Mouse (Mus musculus) lung, embryonic 15.5 days (tissue): Measurements from ENCODE around the gene Fkbp5. TPM values are rescaled to one million over a fixed set of nuclear protein-coding genes. Genes with fewer than 3 reads are reported as not detected.

Source experiments
- ATAC-seq: fragments of 200-750 bp; cut with Nextera tagmentation; 2 replicates; pipeline ENCODE4 v1.8.0; 2017; ENCODE audit warnings: moderate number of reproducible peaks, borderline replicate concordance; ENCODE audit not compliant: low FRiP score, low TSS enrichment; ENCODE audit errors: extremely low read depth
- H3K27ac ChIP-seq: fragments of 300-500 bp; sonication (generic); 2 replicates; pipeline ENCODE4 v1.5.1; 2015; ENCODE audit warnings: moderate library complexity, mild to moderate bottlenecking, inconsistent platforms
- H3K27me3 ChIP-seq: fragments of 300-500 bp; sonication (generic); 2 replicates; pipeline ENCODE4 v1.6.1; 2015; ENCODE audit warnings: inconsistent platforms
- H3K36me3 ChIP-seq: fragments of 300-500 bp; sonication (generic); 2 replicates; pipeline ENCODE4 v1.6.1; 2015; ENCODE audit warnings: inconsistent platforms
- H3K4me1 ChIP-seq: fragments of 300-500 bp; sonication (generic); 2 replicates; pipeline ENCODE4 v1.6.1; 2015; ENCODE audit warnings: inconsistent platforms
- H3K4me2 ChIP-seq: fragments of 300-500 bp; sonication (generic); 2 replicates; pipeline ENCODE4 v1.6.1; 2015; ENCODE audit warnings: inconsistent platforms, mild to moderate bottlenecking, moderate library complexity
- H3K4me3 ChIP-seq: fragments of 300-500 bp; sonication (generic); 2 replicates; pipeline ENCODE4 v1.5.1; 2015; ENCODE audit warnings: mild to moderate bottlenecking, inconsistent platforms
- H3K9ac ChIP-seq: fragments of 300-500 bp; sonication (generic); 2 replicates; pipeline ENCODE4 v1.6.1; 2015; ENCODE audit warnings: inconsistent platforms
- H3K9me3 ChIP-seq: fragments of 300-500 bp; sonication (generic); 2 replicates; pipeline ENCODE4 v1.6.1; 2016; ENCODE audit warnings: inconsistent platforms
- WGBS: fragments of 180-500 bp; shearing (Covaris S2); methylation state at CpG from one replicate; pipeline ENCODE4 v1.1.7; 2015; 5-methylcytosine and 5-hydroxymethylcytosine counted together
- polyA plus RNA-seq: library from polyadenylated mRNA; unstranded; fragments of >200 nt; fragmentation: Nextera tagmentation; extraction: Ambion mirVana; gene quantifications from 2 replicates; pipeline ENCODE4 v1.2.1, GENCODE M21; 2015

Fkbp5 gene
- polyA plus RNA-seq, 1 experiment from 2014 or later = 35.1 TPM

GRCm38 (mm10) chr17:28495832-28496231 is 21.5 kb downstream of the Fkbp5 start:
- Histone ChIP-seq H3K4me3 (no peak overlapping the region), H3K4me1 (no peaks in the 10 kb centered on the region; the same call in 1 of the 2 replicates), H3K36me3 (no peaks in the 10 kb centered on the region), H3K27me3 (no peaks in the 10 kb centered on the region), H3K4me2 (no peak overlapping the region), H3K9ac (no peak overlapping the region), H3K27ac (no peak overlapping the region), H3K9me3 (no peaks in the 10 kb centered on the region)
- 83% methylated on average over 8 of the region's 8 CpGs for WGBS
- no peak for ATAC-seq

- Histone ChIP-seq H3K4me1 (peaks cover 3% of the 10 kb centered on the region), H3K4me3 (no peak overlapping the region), H3K27me3 (no peaks in the 10 kb centered on the region), H3K4me2 (no peak overlapping the region), H3K9me3 (no peaks in the 10 kb centered on the region), H3K9ac (no peak overlapping the region), H3K27ac (no peak overlapping the region), H3K36me3 (no peaks in the 10 kb centered on the region)
- 0 out of 2 replicates have a peak, but pooled peaks have one; percentile 39 for ATAC-seq
- WGBS = 59% methylated on average over 14 of the region's 14 CpGs
Measured at GRCm38 (mm10) chr17:28491035-28491770, 26.1 kb downstream of the Fkbp5 start.

GRCm38 (mm10) chr17:28488258-28489013 is 28.9 kb downstream of the Fkbp5 start:
- no peaks in the 10 kb centered on the region for H3K9me3 ChIP-seq
- H3K4me2 ChIP-seq = no peak overlapping the region
- H3K27ac ChIP-seq = no peak overlapping the region
- no peaks in the 10 kb centered on the region for H3K36me3 ChIP-seq
- H3K4me1 ChIP-seq = peaks cover 16% of the 10 kb centered on the region
- H3K27me3 ChIP-seq = no peaks in the 10 kb centered on the region
- 61% methylated on average over 7 of the region's 7 CpGs for WGBS
- ATAC-seq = no peak
- H3K4me3 ChIP-seq = no peak overlapping the region
- H3K9ac ChIP-seq = no peak overlapping the region

GRCm38 (mm10) chr17:28487584-28488257 is 29.6 kb downstream of the Fkbp5 start:
- H3K9me3 ChIP-seq = no peaks in the 10 kb centered on the region
- H3K27me3 ChIP-seq = no peaks in the 10 kb centered on the region
- H3K9ac ChIP-seq = no peak overlapping the region
- WGBS = 87% methylated on average over 18 of the region's 18 CpGs
- no peaks in the 10 kb centered on the region for H3K36me3 ChIP-seq
- ATAC-seq = no peak
- H3K4me2 ChIP-seq = no peak overlapping the region
- no peak overlapping the region for H3K27ac ChIP-seq
- H3K4me3 ChIP-seq = no peak overlapping the region
- peaks cover 16% of the 10 kb centered on the region for H3K4me1 ChIP-seq

GRCm38 (mm10) chr17:28486720-28487119 is 30.6 kb downstream of the Fkbp5 start:
- Histone ChIP-seq H3K4me2 (no peak overlapping the region), H3K27me3 (no peaks in the 10 kb centered on the region), H3K4me3 (0 out of 2 replicates have a peak overlapping the region, but pooled peaks have one; percentile 85), H3K36me3 (no peaks in the 10 kb centered on the region), H3K9ac (no peak overlapping the region), H3K4me1 (peaks cover 16% of the 10 kb centered on the region), H3K27ac (no peak overlapping the region), H3K9me3 (no peaks in the 10 kb centered on the region)
- 77% methylated on average over 6 of the region's 6 CpGs for WGBS
- ATAC-seq = no peak

GRCm38 (mm10) chr17:28485977-28486400 is 31.3 kb downstream of the Fkbp5 start:
- H3K4me3 ChIP-seq = peak overlapping the region; percentile 85
- H3K4me1 ChIP-seq = peaks cover 16% of the 10 kb centered on the region
- peak overlapping the region; percentile 81 for H3K9ac ChIP-seq
- H3K27ac ChIP-seq = peak overlapping the region; percentile 78
- WGBS = under 1% methylated on average over 58 of the region's 58 CpGs
- no peaks in the 10 kb centered on the region for H3K9me3 ChIP-seq
- no peaks in the 10 kb centered on the region for H3K27me3 ChIP-seq
- H3K4me2 ChIP-seq = peak overlapping the region; percentile 81
- peak; percentile 99 for ATAC-seq
- H3K36me3 ChIP-seq = no peaks in the 10 kb centered on the region

- peaks cover 16% of the 10 kb centered on the region for H3K4me1 ChIP-seq
- peak overlapping the region; percentile 81 for H3K9ac ChIP-seq
- no peaks in the 10 kb centered on the region for H3K36me3 ChIP-seq
- peak; percentile 21 for ATAC-seq
- under 1% methylated on average over 75 of the region's 77 CpGs for WGBS
- H3K27ac ChIP-seq = peak overlapping the region; percentile 78
- peak overlapping the region; percentile 81 for H3K4me2 ChIP-seq
- peak overlapping the region; percentile 85 for H3K4me3 ChIP-seq
- no peaks in the 10 kb centered on the region for H3K27me3 ChIP-seq
- H3K9me3 ChIP-seq = no peaks in the 10 kb centered on the region
Measured at GRCm38 (mm10) chr17:28485446-28485948, 31.8 kb downstream of the Fkbp5 start.

- H3K9ac ChIP-seq = peak overlapping the region; percentile 81
- no peaks in the 10 kb centered on the region for H3K9me3 ChIP-seq
- 3% methylated on average over 30 of the region's 30 CpGs for WGBS
- H3K4me3 ChIP-seq = peak overlapping the region; percentile 85
- peaks cover 16% of the 10 kb centered on the region for H3K4me1 ChIP-seq
- peak overlapping the region; percentile 81 for H3K4me2 ChIP-seq
- no peaks in the 10 kb centered on the region for H3K36me3 ChIP-seq
- H3K27ac ChIP-seq = peak overlapping the region; percentile 78; the same call in 1 of the 2 replicates
- H3K27me3 ChIP-seq = no peaks in the 10 kb centered on the region
- 0 out of 2 replicates have a peak, but pooled peaks have one; percentile 3 for ATAC-seq
Measured at GRCm38 (mm10) chr17:28484704-28485445, 32.5 kb downstream of the Fkbp5 start.

GRCm38 (mm10) chr17:28477421-28477820 is 39.9 kb downstream of the Fkbp5 start:
- 80% methylated on average over 8 of the region's 8 CpGs for WGBS
- H3K9ac ChIP-seq = no peak overlapping the region
- no peak overlapping the region for H3K4me3 ChIP-seq
- H3K4me1 ChIP-seq = peaks cover 3% of the 10 kb centered on the region
- H3K4me2 ChIP-seq = no peak overlapping the region
- ATAC-seq = no peak
- no peaks in the 10 kb centered on the region for H3K36me3 ChIP-seq
- H3K27ac ChIP-seq = no peak overlapping the region
- no peaks in the 10 kb centered on the region for H3K27me3 ChIP-seq
- no peaks in the 10 kb centered on the region for H3K9me3 ChIP-seq

- no peaks in the 10 kb centered on the region for H3K9me3 ChIP-seq
- no peaks in the 10 kb centered on the region for H3K36me3 ChIP-seq
- H3K4me1 ChIP-seq = peaks cover 6% of the 10 kb centered on the region
- H3K9ac ChIP-seq = no peak overlapping the region
- no peaks in the 10 kb centered on the region for H3K27me3 ChIP-seq
- H3K4me3 ChIP-seq = no peak overlapping the region
- no peak overlapping the region for H3K27ac ChIP-seq
- ATAC-seq = no peak
- no peak overlapping the region for H3K4me2 ChIP-seq
Measured at GRCm38 (mm10) chr17:28476441-28476840, 40.9 kb downstream of the Fkbp5 start.
